Mouse (Mus musculus): ENCODE data around the gene Abca5.

- TF ChIP-seq CTCF (IDR thresholded peaks at IDR 0.05; ENCODE audit: low read depth), result 0 out of 2 replicates have a peak, but pooled peaks have one; percentile 7
- no peak for TF ChIP-seq EP300 (IDR thresholded peaks at IDR 0.05; ENCODE audit: low read depth)
These were observed 104.5 kb downstream of the Abca5 start for GRCm38 (mm10) chr11:110232975-110233374.
